Mouse (Mus musculus): ENCODE results near the gene Dap3.

DNA sequence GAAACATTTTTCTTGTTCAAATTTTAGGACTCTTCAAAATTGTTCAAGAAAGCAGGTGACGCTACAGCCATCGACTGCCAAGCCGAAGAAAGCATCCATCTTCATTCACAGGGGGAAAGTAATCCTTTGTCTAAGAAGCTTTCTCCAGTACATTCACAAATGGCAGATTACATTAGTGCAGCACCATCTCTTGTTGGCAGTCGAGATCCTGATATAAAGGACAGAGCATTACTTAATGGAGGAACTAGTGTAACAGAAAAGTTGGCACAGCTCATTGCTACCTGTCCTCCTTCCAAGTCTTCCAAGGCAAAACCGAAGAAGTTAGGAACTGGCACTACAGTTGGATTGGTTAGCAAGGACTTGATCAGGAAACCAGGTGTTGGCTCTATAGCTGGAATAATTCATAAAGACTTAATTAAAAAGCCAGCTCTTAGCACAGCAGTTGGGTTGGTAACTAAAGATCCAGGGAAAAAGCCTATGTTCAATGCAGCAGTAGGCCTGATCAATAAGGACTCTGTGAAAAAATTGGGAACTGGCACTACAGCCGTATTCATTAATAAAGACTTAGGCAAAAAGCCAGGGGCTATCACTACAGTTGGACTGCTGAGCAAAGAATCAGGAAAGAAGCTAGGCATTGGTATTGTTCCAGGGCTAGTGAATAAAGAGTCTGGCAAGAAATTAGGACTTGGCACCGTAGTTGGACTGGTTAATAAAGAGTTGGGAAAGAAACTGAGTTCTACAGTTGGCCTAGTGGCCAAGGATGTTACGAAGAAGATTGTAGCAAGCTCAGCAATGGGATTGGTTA, 30.4 kb upstream of the Dap3 start:
- no peak for TF ChIP-seq POLR2A (IDR thresholded peaks at IDR 0.05; ENCODE audit: low read depth, low read length)
- no peak for TF ChIP-seq CTCF (IDR thresholded peaks at IDR 0.05; ENCODE audit: borderline replicate concordance, insufficient read depth, low read length)

Measured in embryonic fibroblast, embryonic 13.5 days (primary cell).